Mouse (Mus musculus) 3T3-L1 (cell line): ENCODE data around the gene Efs.
"Not testable (repeated sequence)": the region's sequence is repeated elsewhere in the genome, so short reads cannot be mapped to it uniquely, and the experiment has no call there.

Experiments used
- DNase-seq: peaks from one replicate; pipeline ENCODE4 v3.0.0-alpha.2; 2015; ENCODE audit warnings: low read depth, low spot score

The Efs gene

GRCm38 (mm10) chr14:54948781-54949180 lies 22.9 kb upstream of the Efs start:
- no peak for DNase-seq

- DNase-seq, result not testable (repeated sequence)
Observed at GRCm38 (mm10) chr14:54947008-54947407, 21.1 kb upstream of the Efs start.

- peak; percentile 25 for DNase-seq
Observed at GRCm38 (mm10) chr14:54945975-54946704, 20.2 kb upstream of the Efs start.

GRCm38 (mm10) chr14:54944939-54945338 lies 19.0 kb upstream of the Efs start:
- no peak for DNase-seq

- DNase-seq, result no peak
Observed at GRCm38 (mm10) chr14:54943971-54944370, 18.0 kb upstream of the Efs start.

GRCm38 (mm10) chr14:54942479-54942878 lies 16.6 kb upstream of the Efs start:
- DNase-seq, result no peak

GRCm38 (mm10) chr14:54941024-54941978 lies 15.4 kb upstream of the Efs start:
- DNase-seq, result no peak

- DNase-seq, result no peak
Observed at GRCm38 (mm10) chr14:54940176-54940530, 14.2 kb upstream of the Efs start.

GRCm38 (mm10) chr14:54939434-54940175 lies 13.7 kb upstream of the Efs start:
- DNase-seq, result peak; percentile 67

GRCm38 (mm10) chr14:54938431-54939219 lies 12.7 kb upstream of the Efs start:
- DNase-seq, result peak; percentile 1

GRCm38 (mm10) chr14:54937361-54938182 lies 11.6 kb upstream of the Efs start:
- peak; percentile 4 for DNase-seq

- peak; percentile 5 for DNase-seq
Observed at GRCm38 (mm10) chr14:54936831-54937160, 10.9 kb upstream of the Efs start.

- no peak for DNase-seq
Observed at GRCm38 (mm10) chr14:54935904-54936830, 10.2 kb upstream of the Efs start, which contains the start of gene Cmtm5. Gene Cmtm5, plus strand, starts transcription at chr14:54936261.

GRCm38 (mm10) chr14:54932645-54933150 lies 6.8 kb upstream of the Efs start, which contains the start of gene Il25:
Gene Il25, plus strand, starts transcription at chr14:54932695.
- no peak for DNase-seq

GRCm38 (mm10) chr14:54930431-54930830 lies 4.5 kb upstream of the Efs start:
- DNase-seq, result no peak

- peak; percentile 47 for DNase-seq
Observed at GRCm38 (mm10) chr14:54929801-54930200, 3.9 kb upstream of the Efs start.

- no peak for DNase-seq
Observed at GRCm38 (mm10) chr14:54927296-54927695, 1.4 kb upstream of the Efs start.

- no peak for DNase-seq
Observed at GRCm38 (mm10) chr14:54926401-54927158, 654 bp upstream of the Efs start.
